Mouse (Mus musculus): ENCODE measurements at regions not wholly inside any gene's neighbourhood (a gene's known extent, or its start where the extent isn't known, plus 50 kb on each side); places are given as distances from the start of the nearest gene placed in this dataset.
A peak's percentile ranks its signal among the peaks of the same experiment; 100 is the strongest.

DNA sequence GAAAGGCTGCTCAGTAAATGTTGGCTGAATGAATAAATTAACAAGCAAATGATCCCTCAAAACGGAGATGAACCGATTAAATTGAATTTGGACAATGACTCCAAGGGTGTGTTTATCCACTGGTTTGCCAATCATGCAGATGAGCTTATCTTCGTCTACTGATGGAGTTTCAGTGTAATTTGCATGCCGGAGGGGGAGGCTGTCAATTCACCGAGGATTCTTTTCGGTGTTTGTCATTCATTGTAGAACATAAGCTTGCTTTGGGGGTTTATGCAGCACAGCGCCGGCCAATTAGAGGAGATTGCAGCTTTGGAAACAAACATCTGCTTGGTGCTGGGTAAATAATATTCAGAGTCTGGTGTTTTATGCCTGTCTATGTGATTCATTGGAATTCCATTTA is 132.7 kb downstream of the Otoa start:
- Histone ChIP-seq H3K27ac (ENCODE audit: low read length) (peak overlapping the region; percentile 47), H3K9me3 (ENCODE audit: control insufficient read depth, low read length) (no peaks in the 10 kb centered on the region), H3K4me3 (replicated peaks; ENCODE audit: low read length) (0 out of 2 replicates have a peak overlapping the region, but pooled peaks have one; percentile 1), H3K4me2 (ENCODE audit: low read length) (peak overlapping the region; percentile 27), H3K27me3 (replicated peaks; ENCODE audit: control insufficient read depth, insufficient read depth, low read length) (no peaks in the 10 kb centered on the region), H3K9ac (replicated peaks; ENCODE audit: low read depth, low read length) (no peak overlapping the region), H3K4me1 (replicated peaks; ENCODE audit: control insufficient read depth, insufficient read depth, low read length) (peaks cover 18% of the 10 kb centered on the region), H3K36me3 (ENCODE audit: control insufficient read depth, insufficient read depth) (no peaks in the 10 kb centered on the region)
- WGBS, result 10% methylated on average over 8 of the region's 8 CpGs
- peak; percentile 74 for ATAC-seq

DNA sequence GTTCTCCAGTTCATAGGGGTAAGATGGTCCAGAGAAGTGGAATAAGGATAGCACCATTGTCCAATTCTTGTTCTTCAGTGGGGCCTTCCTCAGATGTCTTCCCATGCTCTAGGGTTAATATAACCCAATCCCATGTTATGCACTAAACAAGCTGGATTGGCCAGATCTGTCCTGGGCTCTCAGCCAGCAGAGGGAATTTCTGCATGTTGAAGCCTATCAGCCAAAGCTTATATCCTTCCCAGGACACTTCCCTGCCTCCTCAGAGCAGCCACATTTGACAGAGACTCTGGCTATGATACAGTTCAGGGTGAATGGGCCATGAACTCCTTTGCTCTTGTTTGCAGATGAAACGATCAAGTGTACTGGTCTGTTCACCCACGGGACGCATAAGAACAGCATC is 133.6 kb downstream of the Otoa start:
- H3K27me3 ChIP-seq (replicated peaks; ENCODE audit: control insufficient read depth, insufficient read depth, low read length), result no peaks in the 10 kb centered on the region
- H3K4me3 ChIP-seq (replicated peaks; ENCODE audit: low read length), result no peak overlapping the region
- H3K4me2 ChIP-seq (ENCODE audit: low read length), result no peak overlapping the region
- no peak overlapping the region for H3K9ac ChIP-seq (replicated peaks; ENCODE audit: low read depth, low read length)
- ATAC-seq, result no peak
- no peaks in the 10 kb centered on the region for H3K9me3 ChIP-seq (ENCODE audit: control insufficient read depth, low read length)
- no peaks in the 10 kb centered on the region for H3K36me3 ChIP-seq (ENCODE audit: control insufficient read depth, insufficient read depth)
- H3K27ac ChIP-seq (ENCODE audit: low read length), result no peak overlapping the region
- 85% methylated on average over 3 of the region's 3 CpGs for WGBS
- peaks cover 18% of the 10 kb centered on the region for H3K4me1 ChIP-seq (replicated peaks; ENCODE audit: control insufficient read depth, insufficient read depth, low read length)

DNA sequence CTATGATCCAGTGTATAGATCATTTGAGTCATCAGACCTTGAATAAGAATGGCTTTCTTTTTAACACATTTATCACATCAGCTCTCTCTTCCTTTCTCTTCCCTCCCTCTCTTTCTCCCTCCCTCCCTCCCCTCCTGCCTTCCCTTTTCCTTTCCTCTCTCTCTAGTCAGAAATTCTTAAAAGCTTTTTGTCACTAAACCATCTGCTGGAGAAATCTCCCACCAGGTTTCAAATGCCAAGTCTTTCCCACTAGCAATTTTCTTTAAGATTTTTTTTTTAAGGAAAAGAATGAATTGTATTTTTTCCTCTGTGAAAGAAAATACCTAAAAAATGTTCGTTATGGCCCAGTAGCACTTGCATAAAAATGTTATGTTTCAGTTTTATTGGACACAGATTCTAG is 134.3 kb downstream of the Otoa start:
- no peak overlapping the region for H3K4me2 ChIP-seq (ENCODE audit: low read length)
- no peaks in the 10 kb centered on the region for H3K9me3 ChIP-seq (ENCODE audit: control insufficient read depth, low read length)
- no peak overlapping the region for H3K27ac ChIP-seq (ENCODE audit: low read length)
- H3K36me3 ChIP-seq (ENCODE audit: control insufficient read depth, insufficient read depth), result no peaks in the 10 kb centered on the region
- no peak for ATAC-seq
- WGBS, result 72% methylated on average over 1 of the region's 1 CpGs
- no peak overlapping the region for H3K4me3 ChIP-seq (replicated peaks; ENCODE audit: low read length)
- no peak overlapping the region for H3K9ac ChIP-seq (replicated peaks; ENCODE audit: low read depth, low read length)
- no peaks in the 10 kb centered on the region for H3K27me3 ChIP-seq (replicated peaks; ENCODE audit: control insufficient read depth, insufficient read depth, low read length)
- peaks cover 18% of the 10 kb centered on the region for H3K4me1 ChIP-seq (replicated peaks; ENCODE audit: control insufficient read depth, insufficient read depth, low read length)

DNA sequence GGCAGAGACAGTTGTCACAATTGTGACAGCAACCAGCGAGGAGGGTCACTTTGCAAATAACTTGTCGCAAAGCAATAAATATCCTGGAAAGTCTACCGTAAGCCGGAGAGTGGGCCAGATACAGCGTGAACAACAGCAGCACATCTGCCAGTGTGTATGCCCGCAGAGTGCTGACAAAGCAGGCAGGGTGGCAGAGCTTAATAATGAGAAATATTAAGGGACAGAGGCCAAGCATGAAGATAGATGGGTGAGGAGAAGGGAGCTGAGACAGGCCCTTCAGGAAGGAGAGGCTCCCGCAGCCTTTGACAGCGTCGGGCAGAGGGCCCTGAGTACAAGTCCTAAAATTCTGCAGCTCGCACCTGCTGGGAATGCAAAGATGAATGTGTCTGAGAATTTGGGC is 136.6 kb downstream of the Otoa start:
- Histone ChIP-seq H3K9me3 (ENCODE audit: control insufficient read depth, low read length) (no peaks in the 10 kb centered on the region), H3K4me1 (replicated peaks; ENCODE audit: control insufficient read depth, insufficient read depth, low read length) (peaks cover 18% of the 10 kb centered on the region), H3K27ac (ENCODE audit: low read length) (no peak overlapping the region), H3K36me3 (ENCODE audit: control insufficient read depth, insufficient read depth) (no peaks in the 10 kb centered on the region), H3K4me2 (ENCODE audit: low read length) (no peak overlapping the region), H3K4me3 (replicated peaks; ENCODE audit: low read length) (no peak overlapping the region), H3K9ac (replicated peaks; ENCODE audit: low read depth, low read length) (no peak overlapping the region), H3K27me3 (replicated peaks; ENCODE audit: control insufficient read depth, insufficient read depth, low read length) (no peaks in the 10 kb centered on the region)
- ATAC-seq, result no peak
- 80% methylated on average over 10 of the region's 10 CpGs for WGBS

DNA sequence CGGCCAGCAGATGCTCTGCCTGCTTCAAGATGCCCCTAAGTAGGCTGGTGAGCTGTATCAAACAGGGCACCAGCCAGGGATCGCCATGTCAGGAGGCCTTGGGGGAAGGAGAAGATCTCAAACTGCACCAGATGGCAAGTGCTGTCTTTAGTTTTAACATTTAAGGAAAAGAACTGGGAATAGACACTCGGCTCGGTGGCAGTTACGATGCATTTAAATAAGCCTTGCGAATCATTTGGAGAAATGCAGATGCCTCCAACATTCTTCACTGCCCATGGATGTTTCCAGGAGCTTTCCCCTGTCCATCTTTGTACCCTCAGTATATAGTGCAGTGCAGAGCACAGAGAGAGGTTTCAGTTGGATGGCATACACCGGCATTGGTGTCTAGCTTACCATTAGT is 139.7 kb downstream of the Otoa start:
- Histone ChIP-seq H3K27me3 (replicated peaks; ENCODE audit: control insufficient read depth, insufficient read depth, low read length) (no peaks in the 10 kb centered on the region), H3K4me2 (ENCODE audit: low read length) (no peak overlapping the region), H3K4me1 (replicated peaks; ENCODE audit: control insufficient read depth, insufficient read depth, low read length) (0 out of 2 replicates have a peak, but pooled peaks cover 1% of the 10 kb centered on the region), H3K27ac (ENCODE audit: low read length) (no peak overlapping the region), H3K9me3 (ENCODE audit: control insufficient read depth, low read length) (no peaks in the 10 kb centered on the region), H3K36me3 (ENCODE audit: control insufficient read depth, insufficient read depth) (no peaks in the 10 kb centered on the region), H3K9ac (replicated peaks; ENCODE audit: low read depth, low read length) (no peak overlapping the region), H3K4me3 (replicated peaks; ENCODE audit: low read length) (no peak overlapping the region)
- no peak for ATAC-seq
- 91% methylated on average over 7 of the region's 7 CpGs for WGBS

DNA sequence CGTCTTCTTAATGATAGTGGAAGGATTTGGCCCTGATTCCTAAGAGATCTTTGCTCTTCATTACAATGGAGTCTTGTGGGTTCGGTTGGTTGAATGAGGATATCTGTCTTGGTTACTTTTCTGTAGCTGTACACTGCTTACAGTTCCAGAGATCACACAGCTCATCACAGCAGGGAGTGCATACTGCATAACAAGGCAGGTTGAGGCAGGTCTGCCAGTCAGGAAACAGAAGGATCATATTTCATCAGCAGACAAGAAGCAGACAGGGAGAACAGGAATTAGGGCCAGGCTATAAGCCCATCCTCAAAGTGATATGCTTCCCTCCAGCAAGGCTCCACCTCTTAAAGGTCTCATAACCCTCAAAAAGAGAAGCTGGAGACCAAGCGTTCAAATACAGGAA is 150.4 kb downstream of the Otoa start:
- Histone ChIP-seq H3K9ac (replicated peaks; ENCODE audit: low read depth, low read length) (no peak overlapping the region), H3K9me3 (ENCODE audit: control insufficient read depth, low read length) (no peaks in the 10 kb centered on the region), H3K4me2 (ENCODE audit: low read length) (no peak overlapping the region), H3K4me3 (replicated peaks; ENCODE audit: low read length) (no peak overlapping the region), H3K27me3 (replicated peaks; ENCODE audit: control insufficient read depth, insufficient read depth, low read length) (no peaks in the 10 kb centered on the region), H3K4me1 (replicated peaks; ENCODE audit: control insufficient read depth, insufficient read depth, low read length) (no peaks in the 10 kb centered on the region), H3K27ac (ENCODE audit: low read length) (no peak overlapping the region), H3K36me3 (ENCODE audit: control insufficient read depth, insufficient read depth) (no peaks in the 10 kb centered on the region)
- WGBS, result 79% methylated on average over 3 of the region's 3 CpGs
- ATAC-seq, result no peak

DNA sequence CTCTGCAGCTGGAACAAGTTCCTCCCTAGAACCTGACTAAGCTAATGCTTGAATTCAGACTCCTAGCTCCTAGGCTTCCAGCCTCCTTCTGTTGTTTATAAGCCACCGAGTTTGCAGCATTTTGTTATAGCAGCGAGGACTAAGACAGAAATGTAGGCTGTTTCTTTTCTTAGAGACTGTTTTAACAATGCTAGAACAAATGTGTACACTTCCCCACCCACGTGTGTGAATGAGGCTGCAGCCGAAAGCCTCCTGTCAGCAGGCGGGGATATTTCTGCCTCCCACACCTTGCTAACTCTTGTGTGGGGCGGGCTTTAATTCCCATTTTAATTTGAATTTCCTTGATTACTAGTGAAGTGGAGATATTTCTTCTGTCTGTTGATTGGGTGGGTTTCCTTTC is 153.4 kb downstream of the Otoa start:
- Histone ChIP-seq H3K4me2 (ENCODE audit: low read length) (no peak overlapping the region), H3K4me1 (replicated peaks; ENCODE audit: control insufficient read depth, insufficient read depth, low read length) (no peaks in the 10 kb centered on the region), H3K4me3 (replicated peaks; ENCODE audit: low read length) (no peak overlapping the region), H3K9me3 (ENCODE audit: control insufficient read depth, low read length) (no peaks in the 10 kb centered on the region), H3K9ac (replicated peaks; ENCODE audit: low read depth, low read length) (no peak overlapping the region), H3K36me3 (ENCODE audit: control insufficient read depth, insufficient read depth) (no peaks in the 10 kb centered on the region), H3K27me3 (replicated peaks; ENCODE audit: control insufficient read depth, insufficient read depth, low read length) (no peaks in the 10 kb centered on the region), H3K27ac (ENCODE audit: low read length) (no peak overlapping the region)
- no peak for ATAC-seq
- 83% methylated on average over 6 of the region's 6 CpGs for WGBS

DNA sequence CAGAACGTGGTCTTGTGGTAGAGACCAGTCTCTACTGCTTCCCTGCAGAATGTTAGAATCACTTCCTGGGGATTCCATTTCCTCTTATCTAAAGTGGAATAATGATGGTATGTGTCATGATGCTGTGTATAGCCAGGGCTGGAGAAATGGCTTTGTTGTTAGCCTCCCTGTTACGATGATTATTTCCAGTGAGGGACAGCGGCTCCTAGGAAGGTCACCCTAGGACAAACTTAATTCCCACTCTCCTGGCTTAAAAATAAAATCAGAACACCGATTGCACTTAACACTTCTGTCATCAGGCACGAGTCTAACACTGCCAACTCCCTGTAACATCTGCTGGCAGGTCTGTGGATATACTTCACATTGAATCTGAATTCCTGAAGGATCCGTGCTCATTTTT is 151.9 kb upstream of the Hs3st2 start:
- H3K27me3 ChIP-seq (replicated peaks; ENCODE audit: control insufficient read depth, insufficient read depth, low read length), result no peaks in the 10 kb centered on the region
- no peaks in the 10 kb centered on the region for H3K9me3 ChIP-seq (ENCODE audit: control insufficient read depth, low read length)
- H3K4me2 ChIP-seq (ENCODE audit: low read length), result no peak overlapping the region
- ATAC-seq, result no peak
- H3K4me3 ChIP-seq (replicated peaks; ENCODE audit: low read length), result no peak overlapping the region
- H3K4me1 ChIP-seq (replicated peaks; ENCODE audit: control insufficient read depth, insufficient read depth, low read length), result no peaks in the 10 kb centered on the region
- WGBS, result 83% methylated on average over 6 of the region's 6 CpGs
- no peak overlapping the region for H3K9ac ChIP-seq (replicated peaks; ENCODE audit: low read depth, low read length)
- H3K27ac ChIP-seq (ENCODE audit: low read length), result no peak overlapping the region
- no peaks in the 10 kb centered on the region for H3K36me3 ChIP-seq (ENCODE audit: control insufficient read depth, insufficient read depth)

DNA sequence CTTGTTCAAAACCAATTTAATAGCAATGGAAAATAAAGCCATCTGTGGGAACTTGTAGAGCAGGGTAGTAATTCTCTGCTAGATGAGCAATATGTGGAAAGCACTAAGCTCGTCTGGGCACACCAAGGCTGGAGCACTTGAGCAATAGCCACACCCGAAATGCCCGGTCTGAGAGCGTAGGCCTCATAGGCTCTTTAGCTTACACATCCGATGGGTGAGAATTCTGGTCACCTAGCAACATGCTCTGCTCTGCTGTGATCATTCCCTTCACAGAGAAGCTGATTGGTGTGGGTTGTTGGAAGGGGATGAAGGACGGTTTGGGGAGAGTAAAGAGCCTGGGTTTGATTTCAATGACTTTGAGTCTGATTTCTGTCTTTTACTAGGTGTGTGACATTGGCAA is 143.8 kb upstream of the Hs3st2 start:
- no peak for ATAC-seq
- no peak overlapping the region for H3K27ac ChIP-seq (ENCODE audit: low read length)
- 83% methylated on average over 6 of the region's 6 CpGs for WGBS

DNA sequence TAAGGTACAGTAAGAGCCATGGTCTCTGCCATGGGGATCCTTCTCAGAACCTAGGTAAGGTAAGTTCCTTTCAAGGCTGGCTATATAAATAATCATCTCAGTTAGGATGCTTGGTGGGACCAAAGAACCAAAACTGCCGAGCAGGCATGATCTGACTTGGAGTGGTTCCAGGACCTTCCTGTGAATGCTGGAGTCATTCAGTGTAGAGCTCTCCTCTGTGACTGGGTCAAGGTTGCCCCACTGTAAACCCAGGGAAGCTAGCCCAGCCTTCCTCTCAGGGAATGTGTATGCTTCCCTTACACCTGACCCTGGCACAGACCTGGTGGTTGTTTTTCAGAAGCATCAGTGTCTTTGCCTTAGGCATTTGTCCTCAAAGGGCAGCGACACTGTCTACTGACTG is 134.2 kb upstream of the Hs3st2 start:
- Histone ChIP-seq H3K4me2 (ENCODE audit: low read length) (no peak overlapping the region), H3K9ac (replicated peaks; ENCODE audit: low read depth, low read length) (no peak overlapping the region), H3K27me3 (replicated peaks; ENCODE audit: control insufficient read depth, insufficient read depth, low read length) (no peaks in the 10 kb centered on the region), H3K4me3 (replicated peaks; ENCODE audit: low read length) (no peak overlapping the region), H3K27ac (ENCODE audit: low read length) (no peak overlapping the region), H3K36me3 (ENCODE audit: control insufficient read depth, insufficient read depth) (no peaks in the 10 kb centered on the region), H3K4me1 (replicated peaks; ENCODE audit: control insufficient read depth, insufficient read depth, low read length) (no peaks in the 10 kb centered on the region), H3K9me3 (ENCODE audit: control insufficient read depth, low read length) (no peaks in the 10 kb centered on the region)
- 80% methylated on average over 2 of the region's 2 CpGs for WGBS
- ATAC-seq, result no peak

More for the DNA sequence above, 143.8 kb upstream of the Hs3st2 start:
- Histone ChIP-seq H3K36me3 (ENCODE audit: control insufficient read depth, insufficient read depth) (no peaks in the 10 kb centered on the region), H3K4me2 (ENCODE audit: low read length) (no peak overlapping the region), H3K27me3 (replicated peaks; ENCODE audit: control insufficient read depth, insufficient read depth, low read length) (no peaks in the 10 kb centered on the region), H3K9ac (replicated peaks; ENCODE audit: low read depth, low read length) (no peak overlapping the region), H3K4me3 (replicated peaks; ENCODE audit: low read length) (no peak overlapping the region), H3K4me1 (replicated peaks; ENCODE audit: control insufficient read depth, insufficient read depth, low read length) (no peaks in the 10 kb centered on the region), H3K9me3 (ENCODE audit: control insufficient read depth, low read length) (no peaks in the 10 kb centered on the region)
